Mouse (Mus musculus) neural tube, embryonic 11.5 days (tissue): Measurements from ENCODE around the gene Dusp19. TPM values are rescaled to one million over a fixed set of nuclear protein-coding genes. Genes with fewer than 3 reads are reported as not detected.

Experiments used
- ATAC-seq: fragments of 200-750 bp; cut with Nextera tagmentation; 2 replicates; pipeline ENCODE4 v1.8.0; 2017; ENCODE audit warnings: moderate number of reproducible peaks, mild to moderate bottlenecking, moderate TSS enrichment, moderate library complexity; ENCODE audit not compliant: insufficient read depth, low FRiP score, low TSS enrichment
- DNase-seq: peaks from one replicate; pipeline ENCODE4 v3.0.0-alpha.2; 2015; ENCODE audit warnings: low spot score
- H3K27ac ChIP-seq: fragments of 300-500 bp; sonication (generic); 2 replicates; pipeline ENCODE4 v1.5.1; 2014; ENCODE audit warnings: low read depth, mild to moderate bottlenecking, low read length
- H3K27me3 ChIP-seq: fragments of 300-500 bp; sonication (generic); 2 replicates; pipeline ENCODE4 v1.6.1; 2014; ENCODE audit warnings: mild to moderate bottlenecking, low read length, mixed read lengths; ENCODE audit not compliant: control insufficient read depth, insufficient read depth
- H3K36me3 ChIP-seq: fragments of 300-500 bp; sonication (generic); 2 replicates; pipeline ENCODE4 v1.6.1; 2014; ENCODE audit warnings: mild to moderate bottlenecking, low read length, moderate library complexity, mixed read lengths; ENCODE audit not compliant: control insufficient read depth, insufficient read depth
- H3K4me1 ChIP-seq: fragments of 300-500 bp; sonication (generic); 2 replicates; pipeline ENCODE4 v1.6.1; 2014; ENCODE audit warnings: low read length, mixed read lengths; ENCODE audit not compliant: control insufficient read depth, insufficient read depth
- H3K4me2 ChIP-seq: fragments of 300-500 bp; sonication (generic); 2 replicates; pipeline ENCODE4 v1.6.1; 2014; ENCODE audit warnings: low read depth, mild to moderate bottlenecking, moderate library complexity
- H3K4me3 ChIP-seq: fragments of 300-500 bp; sonication (generic); 2 replicates; pipeline ENCODE4 v1.5.1; 2014; ENCODE audit warnings: low read depth, low read length
- H3K9ac ChIP-seq: fragments of 300-500 bp; sonication (generic); 2 replicates; pipeline ENCODE4 v1.6.1; 2014; ENCODE audit warnings: mild to moderate bottlenecking, low read length
- H3K9me3 ChIP-seq: fragments of 300-500 bp; sonication (generic); 2 replicates; pipeline ENCODE4 v1.6.1; 2016; ENCODE audit warnings: low read length; ENCODE audit not compliant: control insufficient read depth
- WGBS: fragments of 180-500 bp; shearing (Covaris S2); extraction: QIAGEN DNeasy Blood & Tissue Kit; methylation state at CpG from one replicate; pipeline ENCODE4 v1.1.7; 2014; 5-methylcytosine and 5-hydroxymethylcytosine counted together
- polyA plus RNA-seq: library from polyadenylated mRNA; unstranded; fragments of >200 nt; fragmentation: Nextera tagmentation; extraction: Ambion mirVana; gene quantifications from 2 replicates; pipeline ENCODE4 v1.2.1, GENCODE M21; 2014

Gene Dusp19
- polyA plus RNA-seq, 1 experiment from 2014 or later, result 18.1 TPM

DNA sequence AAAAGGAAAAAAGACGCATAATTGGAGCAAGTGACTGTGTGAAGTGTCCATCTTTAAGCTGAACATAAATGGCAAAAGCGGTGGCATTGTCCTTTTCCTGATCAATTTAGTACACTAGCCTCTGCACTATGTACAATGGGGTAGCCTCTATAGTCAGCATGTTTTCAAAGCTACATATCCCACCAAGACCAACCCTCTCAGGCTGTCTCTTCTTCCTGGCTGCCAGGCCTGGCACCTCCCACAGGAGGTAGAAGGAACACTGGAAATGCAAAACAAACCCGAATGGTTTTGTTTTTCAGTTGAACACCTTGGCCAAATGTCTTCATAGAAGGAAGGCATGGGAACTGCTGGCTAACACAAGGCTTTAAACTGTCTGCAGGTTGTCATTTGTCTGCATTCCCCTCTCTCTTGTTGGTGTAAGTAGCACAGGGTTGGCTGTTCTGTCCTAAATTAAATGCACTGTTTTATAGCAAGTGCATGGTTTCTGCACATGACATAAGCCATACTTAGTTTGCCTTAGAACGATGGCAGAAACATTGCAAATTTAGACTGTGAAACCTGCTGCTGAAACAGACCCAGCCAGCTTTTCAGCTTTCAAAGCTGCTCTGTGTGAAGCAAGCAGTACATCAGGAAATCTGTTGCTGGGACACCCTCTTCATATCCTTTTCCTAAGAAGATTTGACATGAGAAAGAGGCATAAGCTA, 22.5 kb upstream of the Dusp19 start:
- Histone ChIP-seq H3K4me2 (no peak overlapping the region), H3K9me3 (no peaks in the 10 kb centered on the region), H3K27me3 (no peaks in the 10 kb centered on the region), H3K9ac (no peak overlapping the region), H3K27ac (no peak overlapping the region), H3K4me1 (no peaks in the 10 kb centered on the region), H3K4me3 (no peak overlapping the region), H3K36me3 (no peaks in the 10 kb centered on the region)
- 70% methylated on average over 4 of the region's 4 CpGs for WGBS
- DNase-seq, result no peak
- no peak for ATAC-seq

DNA sequence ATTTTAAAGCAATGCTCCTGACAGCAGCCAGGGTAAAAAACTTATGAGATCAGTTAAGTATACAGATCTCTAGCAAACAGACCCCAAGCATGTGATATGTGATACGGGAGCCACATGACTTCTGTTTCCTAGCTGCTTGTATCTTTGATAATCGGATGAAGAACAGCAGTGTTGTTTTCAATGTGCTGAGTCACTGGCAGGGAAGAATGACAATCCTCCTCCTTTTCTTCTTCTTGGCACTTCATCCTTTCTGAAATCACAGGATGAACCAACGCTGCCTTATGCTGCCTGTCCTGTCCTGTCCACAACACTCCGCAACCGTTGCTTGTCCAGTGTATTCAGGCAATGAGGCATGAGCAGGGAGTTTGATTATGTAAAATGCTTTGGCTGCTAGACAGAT, 19.9 kb upstream of the Dusp19 start:
- H3K9ac ChIP-seq, result no peak overlapping the region
- H3K4me3 ChIP-seq, result no peak overlapping the region
- no peak overlapping the region for H3K4me2 ChIP-seq
- H3K4me1 ChIP-seq, result no peaks in the 10 kb centered on the region
- 76% methylated on average over 5 of the region's 5 CpGs for WGBS
- H3K9me3 ChIP-seq, result no peaks in the 10 kb centered on the region
- H3K27me3 ChIP-seq, result no peaks in the 10 kb centered on the region
- no peaks in the 10 kb centered on the region for H3K36me3 ChIP-seq
- H3K27ac ChIP-seq, result no peak overlapping the region
- DNase-seq, result no peak
- no peak for ATAC-seq

DNA sequence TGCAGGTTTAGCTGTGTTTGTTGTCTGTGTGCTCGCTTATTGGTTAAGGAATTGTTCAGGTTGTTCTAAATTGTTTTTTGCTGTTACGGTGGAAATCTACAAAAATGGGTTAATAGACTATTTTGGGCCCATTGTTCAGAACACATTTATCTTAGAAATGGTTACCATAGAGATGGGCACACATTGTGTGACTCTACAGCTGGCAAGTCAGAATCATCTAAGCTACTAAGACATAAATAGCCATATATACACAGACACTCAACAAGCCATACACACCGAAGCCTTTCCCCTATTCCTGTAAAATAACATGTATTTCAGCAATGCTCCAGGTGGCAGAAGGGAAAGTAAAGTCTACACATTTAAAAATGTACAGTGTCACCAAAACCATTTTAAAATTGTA, 17.0 kb upstream of the Dusp19 start:
- Histone ChIP-seq H3K27ac (no peak overlapping the region), H3K4me3 (no peak overlapping the region), H3K36me3 (no peaks in the 10 kb centered on the region), H3K9me3 (no peaks in the 10 kb centered on the region), H3K4me1 (no peaks in the 10 kb centered on the region), H3K4me2 (no peak overlapping the region), H3K27me3 (no peaks in the 10 kb centered on the region), H3K9ac (no peak overlapping the region)
- ATAC-seq (no peak), DNase-seq (no peak)
- 89% methylated on average over 3 of the region's 3 CpGs for WGBS

DNA sequence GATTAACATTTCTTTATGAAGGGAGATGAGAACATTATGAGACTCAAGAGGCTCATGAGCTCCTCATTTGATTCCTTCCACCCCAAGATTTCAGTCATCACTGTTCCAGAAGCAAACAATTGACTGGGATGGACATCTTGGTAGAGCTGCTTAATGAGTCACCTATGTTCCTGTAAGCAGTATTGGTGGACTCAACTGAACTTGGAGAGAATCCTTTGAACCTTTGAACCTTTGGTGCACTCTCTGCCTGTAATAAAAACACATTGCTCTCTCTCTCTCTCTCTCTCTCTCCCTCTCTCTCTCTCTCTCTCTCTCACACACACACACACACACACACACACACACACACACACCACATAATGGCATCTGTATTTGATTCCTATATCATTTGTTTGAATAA, 16.2 kb upstream of the Dusp19 start:
- no peak overlapping the region for H3K9ac ChIP-seq
- no peak for ATAC-seq
- no peak overlapping the region for H3K4me3 ChIP-seq
- no peaks in the 10 kb centered on the region for H3K4me1 ChIP-seq
- DNase-seq, result no peak
- H3K36me3 ChIP-seq, result no peaks in the 10 kb centered on the region
- H3K9me3 ChIP-seq, result no peaks in the 10 kb centered on the region
- no peak overlapping the region for H3K4me2 ChIP-seq
- no peak overlapping the region for H3K27ac ChIP-seq
- no peaks in the 10 kb centered on the region for H3K27me3 ChIP-seq

DNA sequence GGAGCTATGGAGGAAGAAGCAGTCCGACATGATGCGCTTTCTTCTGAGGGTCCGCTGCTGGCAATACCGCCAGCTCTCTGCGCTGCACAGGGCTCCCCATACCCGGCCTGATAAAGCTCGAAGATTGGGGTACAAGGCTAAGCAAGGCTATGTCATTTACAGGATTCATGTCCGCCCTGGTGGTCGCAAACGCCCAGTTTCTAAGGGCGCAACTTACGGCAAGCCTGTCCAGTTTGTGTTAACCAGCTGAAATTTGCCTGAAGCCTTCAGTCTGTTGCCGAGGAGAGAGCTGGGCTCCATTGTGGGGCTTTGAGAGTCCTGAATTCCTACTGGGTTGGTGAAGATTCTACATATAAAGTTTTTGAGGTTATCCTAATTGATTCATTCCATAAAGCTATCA, 14.1 kb upstream of the Dusp19 start:
- ATAC-seq, result no peak
- 90% methylated on average over 13 of the region's 13 CpGs for WGBS

DNA sequence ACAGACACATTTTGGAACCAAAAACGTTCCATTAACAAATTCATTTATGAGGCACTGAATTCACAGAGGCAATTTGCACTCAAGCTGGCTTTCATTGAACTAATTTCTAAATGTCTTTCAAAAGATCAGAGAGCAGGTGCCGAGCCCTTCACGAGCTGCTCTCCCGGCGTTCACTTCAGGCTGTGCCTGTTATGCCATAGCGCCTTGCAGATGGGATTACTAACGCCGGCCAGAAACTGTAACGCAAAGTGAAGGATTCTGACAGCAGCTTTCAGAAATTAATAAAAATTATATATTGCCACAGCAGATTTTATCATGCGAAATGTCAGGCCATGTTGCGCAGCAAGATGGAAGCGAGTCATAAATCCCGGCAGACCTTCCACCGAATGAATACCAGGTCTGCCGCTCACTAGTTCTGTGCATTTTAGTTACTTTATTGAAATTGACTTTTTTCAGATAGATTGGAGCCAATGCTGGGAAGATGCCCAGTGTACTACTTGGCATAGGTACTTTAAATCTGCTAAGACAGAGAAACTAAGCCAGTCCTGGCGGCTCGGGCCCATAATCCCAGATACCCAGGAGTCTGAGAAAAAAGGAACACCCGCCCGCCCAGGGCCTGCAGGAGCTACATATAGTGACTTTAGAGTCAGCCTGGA, 12.9 kb upstream of the Dusp19 start:
- H3K9ac ChIP-seq, result no peak overlapping the region
- ATAC-seq (no peak), DNase-seq (no peak)
- no peak overlapping the region for H3K27ac ChIP-seq
- no peak overlapping the region for H3K4me3 ChIP-seq
- 91% methylated on average over 19 of the region's 19 CpGs for WGBS
- no peak overlapping the region for H3K4me2 ChIP-seq
- H3K4me1 ChIP-seq, result no peaks in the 10 kb centered on the region
- no peaks in the 10 kb centered on the region for H3K27me3 ChIP-seq
- H3K9me3 ChIP-seq, result no peaks in the 10 kb centered on the region
- no peaks in the 10 kb centered on the region for H3K36me3 ChIP-seq

More for the DNA sequence above, 14.1 kb upstream of the Dusp19 start:
- Histone ChIP-seq H3K4me3 (no peak overlapping the region), H3K4me1 (no peaks in the 10 kb centered on the region), H3K4me2 (no peak overlapping the region), H3K9me3 (no peaks in the 10 kb centered on the region), H3K9ac (no peak overlapping the region), H3K27ac (no peak overlapping the region), H3K36me3 (no peaks in the 10 kb centered on the region), H3K27me3 (no peaks in the 10 kb centered on the region)
- no peak for DNase-seq

DNA sequence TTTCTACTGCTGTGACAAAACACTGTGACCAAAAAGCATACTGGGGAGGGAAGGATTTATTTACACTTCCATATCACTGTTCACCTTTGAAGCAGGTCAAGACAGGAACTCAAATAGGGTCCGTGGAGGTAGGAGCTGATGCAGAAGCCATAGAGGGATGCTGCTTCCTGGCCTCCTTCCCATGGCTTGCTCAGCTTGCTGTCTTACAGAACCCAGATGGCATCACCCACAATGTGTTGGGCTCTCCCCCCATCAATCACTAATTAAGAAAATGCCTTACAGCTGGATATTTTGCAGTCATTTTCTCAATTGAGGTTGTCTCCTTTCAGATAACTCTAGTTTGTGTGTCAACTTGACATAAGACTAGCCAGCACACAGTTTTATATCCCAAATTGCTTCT, 4.6 kb upstream of the Dusp19 start:
- H3K4me2 ChIP-seq, result no peak overlapping the region
- H3K4me1 ChIP-seq, result no peaks in the 10 kb centered on the region
- ATAC-seq (no peak), DNase-seq (no peak)
- no peaks in the 10 kb centered on the region for H3K36me3 ChIP-seq
- 83% methylated on average over 1 of the region's 1 CpGs for WGBS
- H3K9ac ChIP-seq, result no peak overlapping the region
- no peak overlapping the region for H3K27ac ChIP-seq
- H3K27me3 ChIP-seq, result no peaks in the 10 kb centered on the region
- H3K4me3 ChIP-seq, result no peak overlapping the region
- H3K9me3 ChIP-seq, result no peaks in the 10 kb centered on the region

DNA sequence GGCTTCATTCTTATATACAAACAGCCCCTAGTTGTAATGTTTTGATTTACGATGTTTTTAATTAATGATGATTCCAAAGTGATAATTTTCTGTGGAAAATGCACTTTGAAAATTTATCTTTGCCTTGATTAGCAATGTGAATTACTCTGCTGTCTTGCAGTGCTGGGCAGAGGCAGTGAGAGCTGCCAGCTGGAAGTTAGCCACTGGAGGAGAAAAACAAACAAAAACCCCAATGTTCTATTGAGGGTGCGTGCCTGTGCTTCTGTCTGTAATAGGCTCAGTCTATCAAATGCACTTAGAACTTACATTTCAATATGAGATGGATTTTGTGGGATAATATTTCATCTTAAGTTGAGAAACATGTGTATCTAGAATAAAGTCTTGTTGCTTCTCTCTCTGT, 4.0 kb upstream of the Dusp19 start:
- Histone ChIP-seq H3K27ac (no peak overlapping the region), H3K4me2 (no peak overlapping the region), H3K4me1 (peaks cover 4% of the 10 kb centered on the region; the same call in 1 of the 2 replicates), H3K9ac (no peak overlapping the region), H3K4me3 (no peak overlapping the region), H3K36me3 (no peaks in the 10 kb centered on the region), H3K27me3 (no peaks in the 10 kb centered on the region), H3K9me3 (no peaks in the 10 kb centered on the region)
- 76% methylated on average over 2 of the region's 2 CpGs for WGBS
- DNase-seq, result no peak
- ATAC-seq, result no peak

DNA sequence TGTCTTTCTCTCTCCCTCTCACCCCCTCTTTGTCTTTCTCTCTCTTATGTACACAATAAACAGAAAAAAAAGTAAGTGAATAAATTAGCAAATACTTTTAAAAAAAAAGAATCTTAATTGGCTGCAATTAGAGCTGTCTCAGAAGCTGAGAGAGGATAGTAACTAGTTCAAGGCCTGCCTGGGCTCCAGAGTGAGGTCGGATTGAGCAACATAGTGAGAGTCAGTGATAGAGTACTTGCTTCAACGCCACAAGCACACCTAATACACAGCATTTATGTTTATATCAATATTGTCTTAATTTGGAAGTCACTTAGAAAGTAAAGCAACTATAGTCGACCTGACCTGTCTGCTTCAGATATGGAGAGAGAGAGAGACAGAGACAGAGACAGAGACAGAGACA, 2.1 kb downstream of the Dusp19 start:
- Histone ChIP-seq H3K36me3 (no peaks in the 10 kb centered on the region), H3K4me3 (no peak overlapping the region), H3K4me1 (peaks cover 4% of the 10 kb centered on the region; the same call in 1 of the 2 replicates), H3K9me3 (no peaks in the 10 kb centered on the region), H3K27ac (no peak overlapping the region), H3K9ac (no peak overlapping the region), H3K4me2 (no peak overlapping the region), H3K27me3 (no peaks in the 10 kb centered on the region)
- DNase-seq (no peak), ATAC-seq (no peak)
- 88% methylated on average over 3 of the region's 3 CpGs for WGBS
